Mouse (Mus musculus): ENCODE results near the gene Ripor3. TPM values are rescaled to one million over a fixed set of nuclear protein-coding genes. Genes with fewer than 3 reads are reported as not detected.

The Ripor3 gene
- polyA plus RNA-seq, 1 experiment from 2014 or later = 0.95 TPM

- H3K4me1 ChIP-seq = no peaks in the 10 kb centered on the region
- no peak for DNase-seq (ENCODE audit: low spot score)
- 69% methylated on average over 12 of the region's 12 CpGs for whole genome bisulfite sequencing
- no peak overlapping the region for H3K27ac ChIP-seq (replicated peaks)
- no peaks in the 10 kb centered on the region for H3K27me3 ChIP-seq (replicated peaks; ENCODE audit: low read depth, poor library complexity, severe bottlenecking)
- no peaks in the 10 kb centered on the region for H3K36me3 ChIP-seq (replicated peaks)
- peaks cover 8% of the 10 kb centered on the region; the same call in 1 of the 2 replicates for H3K9me3 ChIP-seq
- H3K4me3 ChIP-seq = no peak overlapping the region
Measured at GRCm38 (mm10) chr2:168025174-168025573, 14.8 kb upstream of the Ripor3 start.

GRCm38 (mm10) chr2:168023763-168024402 is 13.5 kb upstream of the Ripor3 start:
- Histone ChIP-seq H3K4me1 (no peaks in the 10 kb centered on the region), H3K27ac (replicated peaks) (no peak overlapping the region), H3K9me3 (peaks cover 6% of the 10 kb centered on the region; the same call in 1 of the 2 replicates), H3K36me3 (replicated peaks) (no peaks in the 10 kb centered on the region), H3K4me3 (no peak overlapping the region), H3K27me3 (replicated peaks; ENCODE audit: low read depth, poor library complexity, severe bottlenecking) (no peaks in the 10 kb centered on the region)
- 76% methylated on average over 3 of the region's 3 CpGs for WGBS
- DNase-seq (ENCODE audit: low spot score) = no peak

GRCm38 (mm10) chr2:168019201-168019715 is 8.8 kb upstream of the Ripor3 start:
- no peaks in the 10 kb centered on the region for H3K9me3 ChIP-seq
- no peaks in the 10 kb centered on the region for H3K27me3 ChIP-seq (replicated peaks; ENCODE audit: low read depth, poor library complexity, severe bottlenecking)
- 88% methylated on average over 9 of the region's 9 CpGs for WGBS
- 0 out of 2 replicates have a peak, but pooled peaks cover 4% of the 10 kb centered on the region for H3K4me1 ChIP-seq
- H3K27ac ChIP-seq (replicated peaks) = no peak overlapping the region; the same call in 1 of the 2 replicates
- H3K4me3 ChIP-seq = no peak overlapping the region
- no peak for DNase-seq (ENCODE audit: low spot score)
- H3K36me3 ChIP-seq (replicated peaks) = no peaks in the 10 kb centered on the region

GRCm38 (mm10) chr2:168016951-168017391 is 6.6 kb upstream of the Ripor3 start:
- Histone ChIP-seq H3K36me3 (replicated peaks) (no peaks in the 10 kb centered on the region), H3K4me1 (0 out of 2 replicates have a peak, but pooled peaks cover 4% of the 10 kb centered on the region), H3K9me3 (no peaks in the 10 kb centered on the region), H3K4me3 (no peak overlapping the region), H3K27ac (replicated peaks) (no peak overlapping the region), H3K27me3 (replicated peaks; ENCODE audit: low read depth, poor library complexity, severe bottlenecking) (no peaks in the 10 kb centered on the region)
- peak; percentile 70 for DNase-seq (ENCODE audit: low spot score)
- 40% methylated on average over 5 of the region's 5 CpGs for WGBS

GRCm38 (mm10) chr2:168010893-168011292 is 475 bp upstream of the Ripor3 start:
- H3K27ac ChIP-seq (replicated peaks) = peak overlapping the region; percentile 57
- H3K4me3 ChIP-seq = no peak overlapping the region
- WGBS = 21% methylated on average over 11 of the region's 11 CpGs
- H3K27me3 ChIP-seq (replicated peaks; ENCODE audit: low read depth, poor library complexity, severe bottlenecking) = no peaks in the 10 kb centered on the region
- H3K36me3 ChIP-seq (replicated peaks) = no peaks in the 10 kb centered on the region
- peaks cover 46% of the 10 kb centered on the region for H3K4me1 ChIP-seq
- DNase-seq (ENCODE audit: low spot score) = peak; percentile 55
- H3K9me3 ChIP-seq = no peaks in the 10 kb centered on the region

GRCm38 (mm10) chr2:168008132-168008531 is 2.3 kb downstream of the Ripor3 start:
- Histone ChIP-seq H3K36me3 (replicated peaks) (no peaks in the 10 kb centered on the region), H3K27me3 (replicated peaks; ENCODE audit: low read depth, poor library complexity, severe bottlenecking) (no peaks in the 10 kb centered on the region), H3K4me1 (peaks cover 68% of the 10 kb centered on the region), H3K9me3 (no peaks in the 10 kb centered on the region), H3K4me3 (no peak overlapping the region), H3K27ac (replicated peaks) (peak overlapping the region; percentile 59; the same call in 1 of the 2 replicates)
- no peak for DNase-seq (ENCODE audit: low spot score)
- 29% methylated on average over 3 of the region's 3 CpGs for WGBS

- 85% methylated on average over 6 of the region's 6 CpGs for WGBS
- peak overlapping the region; percentile 16; the same call in 1 of the 2 replicates for H3K27ac ChIP-seq (replicated peaks)
- H3K4me3 ChIP-seq = no peak overlapping the region
- no peaks in the 10 kb centered on the region for H3K36me3 ChIP-seq (replicated peaks)
- H3K27me3 ChIP-seq (replicated peaks; ENCODE audit: low read depth, poor library complexity, severe bottlenecking) = no peaks in the 10 kb centered on the region
- peaks cover 75% of the 10 kb centered on the region for H3K4me1 ChIP-seq
- no peak for DNase-seq (ENCODE audit: low spot score)
- H3K9me3 ChIP-seq = no peaks in the 10 kb centered on the region
Measured at GRCm38 (mm10) chr2:168006489-168006888, 3.9 kb downstream of the Ripor3 start.

- peaks cover 66% of the 10 kb centered on the region for H3K4me1 ChIP-seq
- H3K9me3 ChIP-seq = peaks cover 4% of the 10 kb centered on the region; the same call in 1 of the 2 replicates
- WGBS = 30% methylated on average over 3 of the region's 3 CpGs
- peak; percentile 49 for DNase-seq (ENCODE audit: low spot score)
- peak overlapping the region; percentile 16; the same call in 1 of the 2 replicates for H3K27ac ChIP-seq (replicated peaks)
- no peaks in the 10 kb centered on the region for H3K36me3 ChIP-seq (replicated peaks)
- H3K27me3 ChIP-seq (replicated peaks; ENCODE audit: low read depth, poor library complexity, severe bottlenecking) = no peaks in the 10 kb centered on the region
- H3K4me3 ChIP-seq = no peak overlapping the region
Measured at GRCm38 (mm10) chr2:168005616-168006015, 4.8 kb downstream of the Ripor3 start.

- Histone ChIP-seq H3K4me3 (no peak overlapping the region), H3K27me3 (replicated peaks; ENCODE audit: low read depth, poor library complexity, severe bottlenecking) (no peaks in the 10 kb centered on the region), H3K36me3 (replicated peaks) (no peaks in the 10 kb centered on the region), H3K4me1 (peaks cover 60% of the 10 kb centered on the region), H3K9me3 (peaks cover 9% of the 10 kb centered on the region), H3K27ac (replicated peaks) (peak overlapping the region; percentile 16)
- DNase-seq (ENCODE audit: low spot score) = no peak
- 73% methylated on average over 3 of the region's 3 CpGs for WGBS
Measured at GRCm38 (mm10) chr2:168005005-168005404, 5.4 kb downstream of the Ripor3 start.

GRCm38 (mm10) chr2:168004369-168004768 is 6.0 kb downstream of the Ripor3 start:
- Histone ChIP-seq H3K27me3 (replicated peaks; ENCODE audit: low read depth, poor library complexity, severe bottlenecking) (no peaks in the 10 kb centered on the region), H3K36me3 (replicated peaks) (no peaks in the 10 kb centered on the region), H3K27ac (replicated peaks) (no peak overlapping the region), H3K4me3 (no peak overlapping the region), H3K4me1 (peaks cover 56% of the 10 kb centered on the region), H3K9me3 (peaks cover 9% of the 10 kb centered on the region)
- no peak for DNase-seq (ENCODE audit: low spot score)
- WGBS = 56% methylated on average over 2 of the region's 2 CpGs

GRCm38 (mm10) chr2:168003431-168003830 is 7.0 kb downstream of the Ripor3 start:
- H3K27me3 ChIP-seq (replicated peaks; ENCODE audit: low read depth, poor library complexity, severe bottlenecking) = no peaks in the 10 kb centered on the region

GRCm38 (mm10) chr2:168002884-168003283 is 7.5 kb downstream of the Ripor3 start:
- no peak for DNase-seq (ENCODE audit: low spot score)
- Histone ChIP-seq H3K27ac (replicated peaks) (peak overlapping the region; percentile 42; the same call in 1 of the 2 replicates), H3K4me3 (no peak overlapping the region), H3K27me3 (replicated peaks; ENCODE audit: low read depth, poor library complexity, severe bottlenecking) (no peaks in the 10 kb centered on the region), H3K9me3 (peaks cover 9% of the 10 kb centered on the region), H3K36me3 (replicated peaks) (no peaks in the 10 kb centered on the region), H3K4me1 (peaks cover 49% of the 10 kb centered on the region)
- WGBS = 69% methylated on average over 2 of the region's 2 CpGs

More at GRCm38 (mm10) chr2:168003431-168003830, 7.0 kb downstream of the Ripor3 start:
- H3K4me3 ChIP-seq = no peak overlapping the region
- DNase-seq (ENCODE audit: low spot score) = no peak
- WGBS = 72% methylated on average over 12 of the region's 12 CpGs
- H3K27ac ChIP-seq (replicated peaks) = peak overlapping the region; percentile 42; the same call in 1 of the 2 replicates
- H3K9me3 ChIP-seq = peaks cover 9% of the 10 kb centered on the region
- peaks cover 54% of the 10 kb centered on the region for H3K4me1 ChIP-seq
- H3K36me3 ChIP-seq (replicated peaks) = no peaks in the 10 kb centered on the region

GRCm38 (mm10) chr2:168002188-168002587 is 8.2 kb downstream of the Ripor3 start:
- DNase-seq (ENCODE audit: low spot score) = no peak
- H3K4me3 ChIP-seq = no peak overlapping the region
- H3K9me3 ChIP-seq = peaks cover 9% of the 10 kb centered on the region
- H3K36me3 ChIP-seq (replicated peaks) = no peaks in the 10 kb centered on the region
- no peak overlapping the region for H3K27ac ChIP-seq (replicated peaks)
- no peaks in the 10 kb centered on the region for H3K27me3 ChIP-seq (replicated peaks; ENCODE audit: low read depth, poor library complexity, severe bottlenecking)
- WGBS = 52% methylated on average over 4 of the region's 4 CpGs
- peaks cover 45% of the 10 kb centered on the region for H3K4me1 ChIP-seq

Data from embryonic facial prominence, embryonic 10.5 days (tissue).